Mouse (Mus musculus) kidney, adult 2 months (tissue): ENCODE measurements around the gene Zfp213. TPM values are rescaled to one million over a fixed set of nuclear protein-coding genes. Genes with fewer than 3 reads are reported as not detected.

Experiments
- DNase-seq: peaks from one replicate; pipeline ENCODE4 v3.0.0; 2021
- H3K27ac ChIP-seq: fragments of 200-500 bp; 2 replicates; pipeline ENCODE4 v1.5.1; 2012; ENCODE audit warnings: low read depth, low read length, control low read depth, inconsistent platforms; ENCODE audit not compliant: insufficient read depth
- H3K27me3 ChIP-seq: fragments of 200-500 bp; replicated peaks from 2 replicates; pipeline ENCODE4 v1.6.1; 2012; ENCODE audit warnings: mild to moderate bottlenecking, moderate library complexity, low read length, inconsistent platforms; ENCODE audit not compliant: control insufficient read depth, insufficient read depth
- H3K36me3 ChIP-seq: fragments of 200-500 bp; 2 replicates; pipeline ENCODE4 v1.6.1; 2012; ENCODE audit warnings: mild to moderate bottlenecking, moderate library complexity, low read length, inconsistent platforms; ENCODE audit not compliant: control insufficient read depth, insufficient read depth
- H3K4me1 ChIP-seq: fragments of 200-500 bp; 2 replicates; pipeline ENCODE4 v1.6.1; 2011; ENCODE audit warnings: low read length; ENCODE audit not compliant: control insufficient read depth, insufficient read depth
- H3K4me3 ChIP-seq: fragments of 200-500 bp; 2 replicates; pipeline ENCODE4 v1.5.1; 2011; ENCODE audit warnings: mild to moderate bottlenecking, low read depth, low read length, control low read depth; ENCODE audit not compliant: insufficient read depth
- CTCF ChIP-seq: fragments of 200-500 bp; conservative IDR thresholded peaks from 2 replicates; pipeline ENCODE4 v1.5.1; 2011; ENCODE audit warnings: low read depth, mild to moderate bottlenecking, control low read depth, low read length, moderate library complexity, mixed read lengths; ENCODE audit not compliant: insufficient read depth, insufficient read length
- POLR2A ChIP-seq: fragments of 200-500 bp; IDR thresholded peaks from one replicate; pipeline ENCODE4 v1.6.1; 2011; ENCODE audit warnings: low read depth, low read length, control low read depth
- WGBS: fragments of 180-500 bp; shearing (Covaris S2); methylation state at CpG from one replicate; pipeline ENCODE4 v1.1.7; 2018; 5-methylcytosine and 5-hydroxymethylcytosine counted together
- polyA plus RNA-seq: library from polyadenylated mRNA; depleted of rRNA; stranded (reverse); fragments of >200 nt; gene quantifications from 2 replicates; pipeline ENCODE4 v1.2.3, GENCODE M21; 2012; rRNA removed

The Zfp213 gene
- polyA plus RNA-seq, result 12.0 and 14.9 TPM in 2 replicates

GRCm38 (mm10) chr17:23563595-23564367 is at the start of gene Zfp213:
Gene Zfp213 (minus strand): TSS chr17:23564238.
- no peak for TF ChIP-seq CTCF
- TF ChIP-seq POLR2A, result peak; percentile 81
- peak; percentile 97 for DNase-seq
- H3K27ac ChIP-seq, result peak within 1 kb of the TSS; percentile 65
- WGBS, result under 1% methylated on average over 59 of the region's 59 CpGs
- H3K36me3 ChIP-seq, result no peaks in the 10 kb centered on the region
- H3K4me3 ChIP-seq, result peak within 1 kb of the TSS; percentile 59
- no peaks in the 10 kb centered on the region; the same call in 1 of the 2 replicates for H3K4me1 ChIP-seq
- no peaks in the 10 kb centered on the region for H3K27me3 ChIP-seq

GRCm38 (mm10) chr17:23610361-23610800 is 46.3 kb upstream of the Zfp213 start:
- Histone ChIP-seq H3K4me3 (no peak overlapping the region), H3K36me3 (no peaks in the 10 kb centered on the region), H3K27me3 (no peaks in the 10 kb centered on the region), H3K4me1 (no peaks in the 10 kb centered on the region), H3K27ac (no peak overlapping the region)
- peak; percentile 82 for TF ChIP-seq CTCF
- no peak for TF ChIP-seq POLR2A
- WGBS, result 69% methylated on average over 28 of the region's 28 CpGs
- peak; percentile 66 for DNase-seq

DNA sequence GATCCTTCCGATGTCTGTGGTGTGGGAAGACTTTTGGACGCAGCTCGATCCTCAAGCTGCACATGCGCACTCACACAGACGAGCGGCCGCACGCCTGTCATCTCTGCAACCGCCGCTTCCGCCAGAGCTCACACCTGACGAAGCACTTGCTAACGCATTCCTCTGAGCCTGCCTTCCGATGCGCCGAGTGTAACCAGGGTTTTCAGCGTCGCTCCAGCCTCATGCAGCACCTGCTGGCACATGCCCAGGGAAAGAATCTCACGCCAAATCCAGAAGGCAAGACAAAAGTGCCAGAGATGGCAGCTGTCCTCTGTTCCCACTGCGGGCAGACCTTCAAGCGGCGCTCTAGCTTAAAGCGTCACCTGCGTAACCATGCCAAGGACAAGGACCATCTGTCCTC is 45.6 kb upstream of the Zfp213 start:
- DNase-seq, result no peak
- Histone ChIP-seq H3K27me3 (no peaks in the 10 kb centered on the region), H3K4me3 (no peak overlapping the region), H3K36me3 (no peaks in the 10 kb centered on the region), H3K27ac (no peak overlapping the region), H3K4me1 (no peaks in the 10 kb centered on the region)
- no peak for TF ChIP-seq CTCF
- TF ChIP-seq POLR2A, result no peak
- 91% methylated on average over 24 of the region's 24 CpGs for WGBS

- H3K4me1 ChIP-seq, result no peaks in the 10 kb centered on the region
- no peak overlapping the region for H3K27ac ChIP-seq
- DNase-seq, result no peak
- H3K36me3 ChIP-seq, result no peaks in the 10 kb centered on the region
- no peaks in the 10 kb centered on the region for H3K27me3 ChIP-seq
- H3K4me3 ChIP-seq, result no peak overlapping the region
- TF ChIP-seq POLR2A (no peak), CTCF (no peak)
- WGBS, result 86% methylated on average over 8 of the region's 8 CpGs
Measured at GRCm38 (mm10) chr17:23605220-23605619, 41.2 kb upstream of the Zfp213 start.

DNA sequence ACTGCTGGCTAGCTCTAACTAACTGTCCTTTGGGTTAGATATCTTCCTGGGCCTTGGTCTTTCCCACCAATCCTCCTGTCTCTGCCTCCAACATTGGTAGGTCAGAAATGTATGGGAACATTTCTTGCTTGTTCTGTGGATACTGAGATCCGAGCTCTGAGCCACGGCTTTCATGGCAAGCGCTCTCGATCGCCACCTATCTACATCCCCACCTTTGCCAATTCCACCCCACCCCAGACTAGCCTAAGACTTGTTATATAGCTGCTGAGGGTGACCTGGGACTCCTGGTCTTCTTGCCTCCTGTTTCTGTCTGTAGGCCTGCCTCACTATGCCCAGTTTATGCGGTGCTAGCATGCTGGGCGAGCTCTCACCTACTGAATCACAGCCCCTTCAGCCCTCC is 40.4 kb upstream of the Zfp213 start:
- Histone ChIP-seq H3K27me3 (no peaks in the 10 kb centered on the region), H3K36me3 (no peaks in the 10 kb centered on the region), H3K4me1 (no peaks in the 10 kb centered on the region), H3K4me3 (no peak overlapping the region), H3K27ac (no peak overlapping the region)
- DNase-seq, result no peak
- 81% methylated on average over 7 of the region's 7 CpGs for WGBS
- no peak for TF ChIP-seq POLR2A
- TF ChIP-seq CTCF, result no peak

DNA sequence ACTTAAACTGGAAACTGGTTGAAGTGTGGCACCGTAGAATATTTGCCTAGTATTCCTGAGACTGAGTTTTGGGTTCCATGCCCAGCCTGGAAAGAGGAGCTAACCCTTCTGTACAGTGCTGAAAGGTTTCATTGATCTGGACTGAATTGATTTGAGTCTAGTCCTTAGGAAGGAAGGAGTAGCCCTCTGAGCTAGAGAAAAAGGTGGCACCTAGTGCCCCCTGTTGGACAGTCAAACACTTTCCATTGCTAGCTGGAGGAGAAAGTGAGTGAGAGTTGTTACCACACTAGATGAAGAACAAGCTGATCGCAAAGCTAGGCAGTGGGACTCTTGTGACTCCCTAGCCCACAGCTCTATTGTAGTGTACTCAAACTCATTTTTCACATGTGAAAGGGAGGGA is 39.5 kb upstream of the Zfp213 start:
- Histone ChIP-seq H3K27ac (no peak overlapping the region), H3K27me3 (no peaks in the 10 kb centered on the region), H3K4me1 (no peaks in the 10 kb centered on the region), H3K36me3 (no peaks in the 10 kb centered on the region), H3K4me3 (no peak overlapping the region)
- 49% methylated on average over 2 of the region's 2 CpGs for WGBS
- TF ChIP-seq CTCF (peak; percentile 66), POLR2A (no peak)
- DNase-seq, result peak; percentile 33

GRCm38 (mm10) chr17:23603077-23603476 is 39.0 kb upstream of the Zfp213 start:
- Histone ChIP-seq H3K27me3 (no peaks in the 10 kb centered on the region), H3K36me3 (no peaks in the 10 kb centered on the region), H3K4me1 (no peaks in the 10 kb centered on the region), H3K27ac (no peak overlapping the region), H3K4me3 (no peak overlapping the region)
- WGBS, result 46% methylated on average over 8 of the region's 8 CpGs
- TF ChIP-seq POLR2A (no peak), CTCF (no peak)
- no peak for DNase-seq
